Mouse (Mus musculus) embryonic facial prominence, embryonic 10.5 days (tissue): ENCODE data around the gene Crocc2. TPM values are rescaled to one million over a fixed set of nuclear protein-coding genes. Genes with fewer than 3 reads are reported as not detected.
A peak's percentile ranks its signal among the peaks of the same experiment; 100 is the strongest.
"Not testable (repeated sequence)": the region's sequence is repeated elsewhere in the genome, so short reads cannot be mapped to it uniquely, and the experiment has no call there.

Source experiments
- DNase-seq: peaks from one replicate; pipeline ENCODE4 v3.0.0-alpha.2; 2017; ENCODE audit warnings: low spot score
- H3K27ac ChIP-seq: fragments of 300-500 bp; sonication (generic); replicated peaks from 2 replicates; pipeline ENCODE4 v1.5.1; 2016; ENCODE audit warnings: mild to moderate bottlenecking
- H3K27me3 ChIP-seq: fragments of 300-500 bp; sonication (generic); replicated peaks from 2 replicates; pipeline ENCODE4 v1.6.1; 2016; ENCODE audit warnings: low read depth, mild to moderate bottlenecking; ENCODE audit not compliant: poor library complexity, severe bottlenecking
- H3K36me3 ChIP-seq: fragments of 300-500 bp; sonication (generic); replicated peaks from 2 replicates; pipeline ENCODE4 v1.6.1; 2016; ENCODE audit warnings: mild to moderate bottlenecking, moderate library complexity
- H3K4me1 ChIP-seq: fragments of 300-500 bp; sonication (generic); 2 replicates; pipeline ENCODE4 v1.6.1; 2016
- H3K4me3 ChIP-seq: fragments of 300-500 bp; sonication (generic); 2 replicates; pipeline ENCODE4 v1.5.1; 2016; ENCODE audit warnings: mild to moderate bottlenecking, moderate library complexity
- H3K9me3 ChIP-seq: fragments of 300-500 bp; sonication (generic); 2 replicates; pipeline ENCODE4 v1.6.1; 2016; ENCODE audit warnings: mild to moderate bottlenecking
- WGBS: fragments of 180-500 bp; shearing (Covaris S2); methylation state at CpG from one replicate; pipeline ENCODE4 v1.1.7; 2016; 5-methylcytosine and 5-hydroxymethylcytosine counted together
- polyA plus RNA-seq: library from polyadenylated mRNA; unstranded; fragments of >200 nt; fragmentation: Nextera tagmentation; extraction: Ambion mirVana; gene quantifications from 2 replicates; pipeline ENCODE4 v1.2.1, GENCODE M21; 2016

Gene Crocc2
- polyA plus RNA-seq, 1 experiment from 2014 or later: 0.19 TPM

GRCm38 (mm10) chr1:93173665-93174064, 5.1 kb downstream of the Crocc2 start:
- DNase-seq: no peak
- Histone ChIP-seq H3K36me3 (no peaks in the 10 kb centered on the region), H3K4me3 (no peak overlapping the region), H3K4me1 (peaks cover 42% of the 10 kb centered on the region), H3K27ac (no peak overlapping the region), H3K27me3 (peaks cover 40% of the 10 kb centered on the region), H3K9me3 (no peaks in the 10 kb centered on the region)
- WGBS: 63% methylated on average over 4 of the region's 4 CpGs

DNA sequence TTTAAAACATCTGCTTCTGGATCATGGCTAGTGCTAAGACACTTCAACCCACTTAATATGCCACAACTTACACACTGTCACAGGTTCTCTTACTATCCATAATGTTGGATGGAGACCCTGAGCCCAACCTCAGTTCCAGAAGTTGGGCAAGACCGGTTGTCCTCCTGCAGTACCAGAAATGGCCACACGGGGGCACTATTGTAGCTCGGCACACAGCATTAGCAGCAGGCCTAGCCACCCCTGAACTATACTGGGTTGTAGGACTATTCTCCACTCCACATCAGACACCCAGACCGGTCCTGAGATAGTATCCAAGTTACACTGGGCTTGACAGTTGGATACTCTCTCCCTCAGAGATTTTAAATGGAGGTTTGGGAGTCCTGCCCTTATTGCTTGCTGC, 5.9 kb downstream of the Crocc2 start:
- H3K4me1 ChIP-seq: peaks cover 34% of the 10 kb centered on the region
- no peak overlapping the region for H3K4me3 ChIP-seq
- WGBS: 4% methylated on average over 4 of the region's 4 CpGs
- H3K27me3 ChIP-seq: peaks cover 40% of the 10 kb centered on the region
- no peaks in the 10 kb centered on the region for H3K36me3 ChIP-seq
- no peaks in the 10 kb centered on the region for H3K9me3 ChIP-seq
- DNase-seq: peak; percentile 93
- H3K27ac ChIP-seq: 0 out of 2 replicates have a peak overlapping the region, but pooled peaks have one; percentile 89

DNA sequence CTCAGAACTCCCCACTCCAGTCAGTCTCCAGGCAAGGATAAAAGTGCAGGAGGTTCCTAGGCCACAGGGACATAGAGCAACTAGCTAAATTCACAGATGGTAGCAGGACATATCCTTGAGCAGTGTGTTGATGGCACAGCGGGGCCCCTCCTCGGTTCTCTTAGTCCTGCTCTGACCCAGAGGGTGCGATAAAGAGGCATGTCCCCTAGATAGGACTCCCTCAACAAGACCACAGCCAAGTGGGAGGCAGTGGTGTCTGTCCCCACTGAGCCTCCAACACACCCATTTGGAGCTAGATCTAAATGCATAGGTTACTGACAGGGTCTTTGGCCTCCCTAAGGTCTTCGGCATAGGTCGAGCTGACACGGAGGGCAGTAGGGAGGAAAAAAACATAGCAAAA, 7.3 kb downstream of the Crocc2 start:
- Histone ChIP-seq H3K27ac (peak overlapping the region; percentile 89), H3K36me3 (no peaks in the 10 kb centered on the region), H3K4me1 (peaks cover 40% of the 10 kb centered on the region), H3K9me3 (no peaks in the 10 kb centered on the region), H3K4me3 (peak overlapping the region; percentile 56), H3K27me3 (peaks cover 40% of the 10 kb centered on the region)
- DNase-seq: peak; percentile 38
- 12% methylated on average over 6 of the region's 6 CpGs for WGBS

DNA sequence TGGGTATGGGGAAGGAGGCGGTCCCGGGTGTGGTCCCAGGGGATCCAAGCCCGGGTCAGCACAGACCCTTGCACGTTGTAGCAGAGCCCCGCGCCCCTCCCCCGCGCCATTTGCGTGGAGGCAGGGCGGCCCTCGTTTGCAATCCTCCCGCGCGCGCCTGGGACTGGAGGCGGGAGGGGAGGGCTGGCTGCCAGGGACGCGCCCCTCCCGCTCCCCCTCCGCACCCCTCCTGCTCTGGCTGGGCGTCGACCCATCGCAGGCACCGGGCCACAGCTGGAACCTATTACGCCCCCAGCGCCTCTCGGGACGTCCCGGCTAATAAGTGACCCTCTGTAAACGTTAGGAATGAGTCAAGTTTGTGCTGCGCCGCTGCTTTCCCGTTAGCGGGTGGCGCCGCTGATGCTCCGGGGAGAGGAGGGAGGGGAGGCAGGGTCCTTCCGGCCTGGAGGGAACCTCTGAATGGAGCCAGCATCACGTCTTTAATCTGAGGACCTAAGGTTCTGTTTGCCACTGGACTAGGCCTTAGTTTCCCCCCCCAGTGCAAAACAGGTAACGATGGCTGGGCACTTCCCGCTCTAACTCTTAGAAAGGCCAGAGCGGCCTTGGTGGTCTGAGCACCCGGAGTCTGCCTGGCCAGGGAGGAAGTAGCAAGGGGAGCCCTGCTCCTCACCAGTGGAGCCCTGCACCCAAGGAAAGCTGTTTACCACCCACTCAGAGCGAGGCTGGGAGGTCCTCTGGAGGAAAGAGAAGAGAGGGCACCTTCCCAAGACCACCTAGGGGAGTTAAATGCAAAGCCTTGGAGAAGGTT, 8.2 kb downstream of the Crocc2 start:
- peak overlapping the region; percentile 56 for H3K4me3 ChIP-seq
- peak overlapping the region; percentile 89 for H3K27ac ChIP-seq
- 1% methylated on average over 44 of the region's 44 CpGs for WGBS
- H3K4me1 ChIP-seq: peaks cover 49% of the 10 kb centered on the region
- peaks cover 40% of the 10 kb centered on the region for H3K27me3 ChIP-seq
- no peaks in the 10 kb centered on the region for H3K9me3 ChIP-seq
- DNase-seq: peak; percentile 93
- no peaks in the 10 kb centered on the region for H3K36me3 ChIP-seq

- Histone ChIP-seq H3K27me3 (peaks cover 41% of the 10 kb centered on the region), H3K36me3 (no peaks in the 10 kb centered on the region), H3K9me3 (no peaks in the 10 kb centered on the region), H3K27ac (no peak overlapping the region), H3K4me3 (no peak overlapping the region), H3K4me1 (peaks cover 27% of the 10 kb centered on the region)
- WGBS: 91% methylated on average over 7 of the region's 7 CpGs
- DNase-seq: no peak
Observed at GRCm38 (mm10) chr1:93182281-93182680, 13.8 kb downstream of the Crocc2 start.

GRCm38 (mm10) chr1:93184071-93184828, 15.7 kb downstream of the Crocc2 start:
- H3K4me3 ChIP-seq: no peak overlapping the region
- no peak overlapping the region for H3K27ac ChIP-seq
- WGBS: 81% methylated on average over 14 of the region's 14 CpGs
- H3K36me3 ChIP-seq: no peaks in the 10 kb centered on the region
- peaks cover 50% of the 10 kb centered on the region for H3K27me3 ChIP-seq
- no peak for DNase-seq
- no peaks in the 10 kb centered on the region for H3K9me3 ChIP-seq
- peaks cover 20% of the 10 kb centered on the region; the same call in 1 of the 2 replicates for H3K4me1 ChIP-seq

GRCm38 (mm10) chr1:93190726-93191305, 22.3 kb downstream of the Crocc2 start:
- DNase-seq: peak; percentile 26
- H3K4me1 ChIP-seq: peaks cover 16% of the 10 kb centered on the region
- H3K9me3 ChIP-seq: peaks cover 3% of the 10 kb centered on the region; the same call in 1 of the 2 replicates
- peaks cover 60% of the 10 kb centered on the region for H3K27me3 ChIP-seq
- no peaks in the 10 kb centered on the region for H3K36me3 ChIP-seq
- H3K4me3 ChIP-seq: peak overlapping the region; percentile 40
- 4% methylated on average over 17 of the region's 17 CpGs for WGBS
- peak overlapping the region; percentile 65; the same call in 1 of the 2 replicates for H3K27ac ChIP-seq

DNA sequence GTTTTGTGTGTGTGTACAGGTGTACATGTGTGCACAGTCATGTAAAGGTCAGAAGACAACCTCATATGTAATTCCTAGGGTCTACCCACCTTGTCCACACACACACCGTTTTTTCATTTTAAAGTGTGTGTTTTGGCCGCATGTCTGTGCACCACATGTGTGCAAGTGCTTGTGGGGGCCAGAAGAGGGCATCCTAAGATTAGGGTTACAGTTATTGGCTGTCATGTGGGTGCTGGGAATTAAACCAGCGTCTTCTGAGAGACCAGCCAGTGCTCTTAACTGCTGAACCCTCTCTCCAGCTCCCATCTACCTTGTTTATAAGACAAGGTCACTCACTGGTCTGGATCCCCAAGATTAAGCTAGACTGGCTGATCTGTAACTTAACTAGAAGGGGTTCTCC, 26.4 kb downstream of the Crocc2 start:
- peaks cover 14% of the 10 kb centered on the region for H3K4me1 ChIP-seq
- peaks cover 3% of the 10 kb centered on the region; the same call in 1 of the 2 replicates for H3K9me3 ChIP-seq
- H3K27me3 ChIP-seq: peaks cover 23% of the 10 kb centered on the region
- DNase-seq: no peak
- H3K36me3 ChIP-seq: no peaks in the 10 kb centered on the region
- H3K4me3 ChIP-seq: no peak overlapping the region
- 87% methylated on average over 3 of the region's 3 CpGs for WGBS
- no peak overlapping the region for H3K27ac ChIP-seq

DNA sequence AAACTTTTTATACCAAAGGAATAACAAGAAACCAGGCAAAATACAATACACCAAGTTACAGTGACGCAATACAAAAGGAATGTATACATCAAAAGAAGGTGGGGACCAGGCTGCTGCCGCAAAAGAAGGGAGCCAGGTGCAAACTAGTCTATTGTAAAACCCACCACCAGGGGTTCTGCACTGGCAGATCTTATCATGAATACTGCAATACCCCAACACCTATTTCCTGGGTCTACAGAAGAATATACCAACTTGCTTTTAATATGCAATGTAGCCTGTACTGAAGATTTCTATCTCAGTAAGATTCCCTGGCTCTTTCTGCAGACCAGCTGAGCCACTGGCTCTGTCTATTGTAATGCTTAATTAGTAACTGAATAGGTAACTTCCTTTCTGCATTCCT, 28.9 kb downstream of the Crocc2 start:
- not testable (repeated sequence) for H3K4me1 ChIP-seq, H3K36me3 ChIP-seq, H3K27me3 ChIP-seq, DNase-seq, H3K27ac ChIP-seq, H3K4me3 ChIP-seq, H3K9me3 ChIP-seq
- 93% methylated on average over 2 of the region's 2 CpGs for WGBS

DNA sequence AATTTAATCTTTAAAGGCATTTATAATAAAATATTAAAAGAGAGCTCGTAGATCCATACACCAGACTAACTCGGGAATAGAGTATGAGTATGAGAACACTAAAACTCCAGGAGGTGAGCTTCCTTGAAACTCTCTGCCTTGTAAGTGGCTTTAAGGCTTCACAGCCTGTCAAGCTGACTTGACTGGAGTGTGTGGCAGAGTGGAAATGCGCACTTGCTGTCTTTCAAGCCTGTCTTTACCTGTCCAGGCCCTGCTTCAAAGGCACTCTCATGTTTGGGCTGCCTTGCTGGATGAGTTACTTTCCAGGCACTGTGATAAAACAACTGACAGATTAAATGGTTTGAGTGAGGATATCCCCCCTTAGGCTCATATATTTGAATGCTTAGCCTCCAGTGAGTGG, 29.4 kb downstream of the Crocc2 start:
- Histone ChIP-seq H3K9me3 (peaks cover 3% of the 10 kb centered on the region; the same call in 1 of the 2 replicates), H3K27me3 (peaks cover 6% of the 10 kb centered on the region; the same call in 1 of the 2 replicates), H3K27ac (no peak overlapping the region), H3K4me3 (no peak overlapping the region), H3K4me1 (no peaks in the 10 kb centered on the region), H3K36me3 (no peaks in the 10 kb centered on the region)
- DNase-seq: no peak
- 85% methylated on average over 3 of the region's 3 CpGs for WGBS

DNA sequence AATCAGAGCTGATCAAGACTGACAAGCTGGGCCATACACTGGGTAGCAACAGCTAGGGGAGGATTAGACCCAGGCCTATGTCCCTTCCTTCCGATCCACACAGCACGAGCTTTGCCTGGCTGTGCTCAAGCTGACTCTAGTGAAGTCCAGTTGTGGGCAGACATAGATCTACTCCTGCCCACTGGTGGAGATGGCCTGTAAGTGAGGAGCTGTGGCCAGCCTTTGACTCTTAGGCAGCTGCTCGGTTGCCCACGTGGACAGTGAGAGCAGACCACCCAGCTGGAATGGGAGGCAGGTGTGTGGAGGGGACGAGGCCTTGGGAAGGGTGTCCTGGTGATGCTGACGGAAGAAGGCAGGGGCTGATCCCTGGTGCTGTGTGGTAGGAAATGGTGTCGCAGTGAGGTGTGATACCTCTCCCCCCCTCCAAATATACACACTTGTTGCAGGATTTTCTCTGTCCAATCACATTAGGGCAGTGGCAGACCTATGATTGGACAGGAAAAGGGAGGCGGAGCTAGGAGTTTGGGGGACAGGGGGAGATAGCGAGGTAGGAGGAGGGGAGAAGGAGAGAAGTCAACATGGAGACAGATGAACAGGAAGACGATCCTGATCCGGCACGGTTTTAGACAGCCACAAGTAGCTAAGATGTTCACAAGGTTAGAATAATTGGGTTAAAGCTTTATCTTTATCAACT, 37.9 kb downstream of the Crocc2 start:
- peaks cover 38% of the 10 kb centered on the region for H3K4me1 ChIP-seq
- peak; percentile 27 for DNase-seq
- H3K27me3 ChIP-seq: no peaks in the 10 kb centered on the region
- H3K36me3 ChIP-seq: no peaks in the 10 kb centered on the region
- H3K4me3 ChIP-seq: no peak overlapping the region
- WGBS: 63% methylated on average over 12 of the region's 12 CpGs
- H3K9me3 ChIP-seq: no peaks in the 10 kb centered on the region
- peak overlapping the region; percentile 16; the same call in 1 of the 2 replicates for H3K27ac ChIP-seq

GRCm38 (mm10) chr1:93207536-93208064, 39.1 kb downstream of the Crocc2 start:
- no peaks in the 10 kb centered on the region for H3K36me3 ChIP-seq
- H3K27ac ChIP-seq: peak overlapping the region; percentile 26
- DNase-seq: no peak
- 90% methylated on average over 4 of the region's 4 CpGs for WGBS
- no peak overlapping the region for H3K4me3 ChIP-seq
- H3K9me3 ChIP-seq: no peaks in the 10 kb centered on the region
- no peaks in the 10 kb centered on the region for H3K27me3 ChIP-seq
- peaks cover 50% of the 10 kb centered on the region for H3K4me1 ChIP-seq
